Mouse (Mus musculus): ENCODE measurements around the gene Aym1. TPM values are rescaled to one million over a fixed set of nuclear protein-coding genes. Genes with fewer than 3 reads are reported as not detected.

Aym1 gene
- polyA plus RNA-seq, 1 experiment, result not detected

GRCm38 (mm10) chr5:113347593-113347992, 9.5 kb upstream of the Aym1 start:
- H3K27ac ChIP-seq (ENCODE audit: insufficient read depth, low read length), result no peak overlapping the region
- TF ChIP-seq CTCF (IDR thresholded peaks at IDR 0.05; ENCODE audit: borderline replicate concordance, insufficient read depth, low read depth, low read length) (no peak), POLR2A (IDR thresholded peaks at IDR 0.05; ENCODE audit: borderline replicate concordance, insufficient read depth, low read length) (no peak)
- H3K4me1 ChIP-seq (ENCODE audit: control insufficient read depth, insufficient read depth, low read length), result 0 out of 2 replicates have a peak, but pooled peaks cover 2% of the 10 kb centered on the region
- H3K27me3 ChIP-seq (ENCODE audit: control insufficient read depth, insufficient read depth, low read length), result no peaks in the 10 kb centered on the region
- 53% methylated on average over 12 of the region's 12 CpGs for WGBS
- no peak overlapping the region for H3K4me3 ChIP-seq (replicated peaks; ENCODE audit: insufficient read depth, low read depth, low read length)
- DNase-seq, result no peak

- DNase-seq, result peak in 1 of 2 experiments; percentile 36
- Histone ChIP-seq H3K27me3 (ENCODE audit: control insufficient read depth, insufficient read depth, low read length) (no peaks in the 10 kb centered on the region), H3K4me1 (ENCODE audit: control insufficient read depth, insufficient read depth, low read length) (0 out of 2 replicates have a peak, but pooled peaks cover 2% of the 10 kb centered on the region), H3K4me3 (replicated peaks; ENCODE audit: insufficient read depth, low read depth, low read length) (no peak overlapping the region), H3K27ac (ENCODE audit: insufficient read depth, low read length) (peak overlapping the region; percentile 28; the same call in 1 of the 2 replicates)
- TF ChIP-seq CTCF (IDR thresholded peaks at IDR 0.05; ENCODE audit: borderline replicate concordance, insufficient read depth, low read depth, low read length) (peak; percentile 46; the same call in 1 of the 2 replicates), POLR2A (IDR thresholded peaks at IDR 0.05; ENCODE audit: borderline replicate concordance, insufficient read depth, low read length) (no peak)
- 42% methylated on average over 13 of the region's 13 CpGs for WGBS
Measured at GRCm38 (mm10) chr5:113348597-113348996, 8.5 kb upstream of the Aym1 start.

GRCm38 (mm10) chr5:113349226-113349625, 7.9 kb upstream of the Aym1 start:
- H3K27me3 ChIP-seq (ENCODE audit: control insufficient read depth, insufficient read depth, low read length), result no peaks in the 10 kb centered on the region
- TF ChIP-seq CTCF (IDR thresholded peaks at IDR 0.05; ENCODE audit: borderline replicate concordance, insufficient read depth, low read depth, low read length) (no peak), POLR2A (IDR thresholded peaks at IDR 0.05; ENCODE audit: borderline replicate concordance, insufficient read depth, low read length) (no peak)
- H3K4me3 ChIP-seq (replicated peaks; ENCODE audit: insufficient read depth, low read depth, low read length), result no peak overlapping the region
- no peak for DNase-seq
- no peak overlapping the region; the same call in 1 of the 2 replicates for H3K27ac ChIP-seq (ENCODE audit: insufficient read depth, low read length)
- 0 out of 2 replicates have a peak, but pooled peaks cover 2% of the 10 kb centered on the region for H3K4me1 ChIP-seq (ENCODE audit: control insufficient read depth, insufficient read depth, low read length)
- WGBS, result 16% methylated on average over 7 of the region's 7 CpGs

- no peak for DNase-seq
- no peak overlapping the region for H3K27ac ChIP-seq (ENCODE audit: insufficient read depth, low read length)
- H3K4me1 ChIP-seq (ENCODE audit: control insufficient read depth, insufficient read depth, low read length), result 0 out of 2 replicates have a peak, but pooled peaks cover 2% of the 10 kb centered on the region
- TF ChIP-seq CTCF (IDR thresholded peaks at IDR 0.05; ENCODE audit: borderline replicate concordance, insufficient read depth, low read depth, low read length) (no peak), POLR2A (IDR thresholded peaks at IDR 0.05; ENCODE audit: borderline replicate concordance, insufficient read depth, low read length) (no peak)
- no peaks in the 10 kb centered on the region for H3K27me3 ChIP-seq (ENCODE audit: control insufficient read depth, insufficient read depth, low read length)
- H3K4me3 ChIP-seq (replicated peaks; ENCODE audit: insufficient read depth, low read depth, low read length), result no peak overlapping the region
- 30% methylated on average over 7 of the region's 7 CpGs for WGBS
Measured at GRCm38 (mm10) chr5:113349810-113350209, 7.3 kb upstream of the Aym1 start.

- no peak for DNase-seq
- no peaks in the 10 kb centered on the region for H3K27me3 ChIP-seq (ENCODE audit: control insufficient read depth, insufficient read depth, low read length)
- WGBS, result 65% methylated on average over 3 of the region's 3 CpGs
- H3K27ac ChIP-seq (ENCODE audit: insufficient read depth, low read length), result no peak overlapping the region
- no peak overlapping the region for H3K4me3 ChIP-seq (replicated peaks; ENCODE audit: insufficient read depth, low read depth, low read length)
- no peak for TF ChIP-seq CTCF (IDR thresholded peaks at IDR 0.05; ENCODE audit: borderline replicate concordance, insufficient read depth, low read depth, low read length)
- no peak for TF ChIP-seq POLR2A (IDR thresholded peaks at IDR 0.05; ENCODE audit: borderline replicate concordance, insufficient read depth, low read length)
- no peaks in the 10 kb centered on the region for H3K4me1 ChIP-seq (ENCODE audit: control insufficient read depth, insufficient read depth, low read length)
Measured at GRCm38 (mm10) chr5:113351768-113352167, 5.3 kb upstream of the Aym1 start.

GRCm38 (mm10) chr5:113352636-113353035, 4.5 kb upstream of the Aym1 start:
- 69% methylated on average over 6 of the region's 6 CpGs for WGBS
- no peak for DNase-seq

GRCm38 (mm10) chr5:113354311-113354710, 2.8 kb upstream of the Aym1 start:
- H3K27me3 ChIP-seq (ENCODE audit: control insufficient read depth, insufficient read depth, low read length), result no peaks in the 10 kb centered on the region
- H3K27ac ChIP-seq (ENCODE audit: insufficient read depth, low read length), result no peak overlapping the region
- 62% methylated on average over 16 of the region's 16 CpGs for WGBS
- no peaks in the 10 kb centered on the region for H3K4me1 ChIP-seq (ENCODE audit: control insufficient read depth, insufficient read depth, low read length)
- no peak overlapping the region for H3K4me3 ChIP-seq (replicated peaks; ENCODE audit: insufficient read depth, low read depth, low read length)
- no peak for TF ChIP-seq CTCF (IDR thresholded peaks at IDR 0.05; ENCODE audit: borderline replicate concordance, insufficient read depth, low read depth, low read length)
- no peak for TF ChIP-seq POLR2A (IDR thresholded peaks at IDR 0.05; ENCODE audit: borderline replicate concordance, insufficient read depth, low read length)
- no peak for DNase-seq

More at GRCm38 (mm10) chr5:113352636-113353035, 4.5 kb upstream of the Aym1 start:
- TF ChIP-seq POLR2A (IDR thresholded peaks at IDR 0.05; ENCODE audit: borderline replicate concordance, insufficient read depth, low read length), result no peak
- no peak for TF ChIP-seq CTCF (IDR thresholded peaks at IDR 0.05; ENCODE audit: borderline replicate concordance, insufficient read depth, low read depth, low read length)
- H3K4me1 ChIP-seq (ENCODE audit: control insufficient read depth, insufficient read depth, low read length), result no peaks in the 10 kb centered on the region
- H3K27me3 ChIP-seq (ENCODE audit: control insufficient read depth, insufficient read depth, low read length), result no peaks in the 10 kb centered on the region
- no peak overlapping the region for H3K27ac ChIP-seq (ENCODE audit: insufficient read depth, low read length)
- no peak overlapping the region for H3K4me3 ChIP-seq (replicated peaks; ENCODE audit: insufficient read depth, low read depth, low read length)

GRCm38 (mm10) chr5:113357656-113358055, 562 bp downstream of the Aym1 start:
- 13% methylated on average over 3 of the region's 3 CpGs for WGBS
- Histone ChIP-seq H3K27ac (ENCODE audit: insufficient read depth, low read length) (no peak overlapping the region), H3K27me3 (ENCODE audit: control insufficient read depth, insufficient read depth, low read length) (no peaks in the 10 kb centered on the region), H3K4me1 (ENCODE audit: control insufficient read depth, insufficient read depth, low read length) (peaks cover 6% of the 10 kb centered on the region; the same call in 1 of the 2 replicates), H3K4me3 (replicated peaks; ENCODE audit: insufficient read depth, low read depth, low read length) (no peak overlapping the region)
- no peak for DNase-seq
- TF ChIP-seq CTCF (IDR thresholded peaks at IDR 0.05; ENCODE audit: borderline replicate concordance, insufficient read depth, low read depth, low read length), result no peak
- no peak for TF ChIP-seq POLR2A (IDR thresholded peaks at IDR 0.05; ENCODE audit: borderline replicate concordance, insufficient read depth, low read length)
